Mouse (Mus musculus): ENCODE measurements around the gene Rhbdf2. TPM values are rescaled to one million over a fixed set of nuclear protein-coding genes. Genes with fewer than 3 reads are reported as not detected.
"Not testable (repeated sequence)": the region's sequence is repeated elsewhere in the genome, so short reads cannot be mapped to it uniquely, and the experiment has no call there.

Rhbdf2 gene
- total and polyA plus RNA-seq, 2 experiments: 3.1 to 17.8 TPM

DNA sequence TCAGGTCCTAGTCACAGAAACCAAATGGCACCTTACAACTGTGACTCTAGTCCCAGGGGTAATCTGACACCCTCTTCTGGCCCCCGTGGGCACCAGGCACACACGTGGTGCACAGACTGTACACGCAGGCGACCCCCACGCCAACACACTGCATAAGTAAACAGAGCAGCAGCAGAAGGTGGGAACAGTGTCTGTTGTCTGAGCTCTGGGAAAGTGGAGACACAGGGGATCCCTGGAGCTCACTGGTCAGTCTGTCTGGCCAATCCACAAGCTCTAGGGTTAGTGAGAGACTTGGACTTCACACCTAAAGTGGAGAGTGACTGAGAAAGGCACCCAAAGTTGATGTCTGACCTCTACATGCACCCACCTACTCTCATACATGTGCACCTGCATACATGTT is 42.5 kb upstream of the Rhbdf2 start:
- H3K27ac ChIP-seq (replicated peaks; ENCODE audit: insufficient read depth, low read depth, low read length): no peak overlapping the region
- peaks cover 15% of the 10 kb centered on the region for H3K36me3 ChIP-seq (ENCODE audit: control insufficient read depth, insufficient read depth, low read length)
- H3K79me2 ChIP-seq (ENCODE audit: control insufficient read depth, insufficient read depth, low read length): peaks cover 4% of the 10 kb centered on the region; the same call in 1 of the 2 replicates
- WGBS: 39% methylated on average over 5 of the region's 5 CpGs
- TF ChIP-seq POLR2A (IDR thresholded peaks at IDR 0.05; ENCODE audit: extremely low read depth, insufficient read depth, low read length): no peak
- H3K9ac ChIP-seq (ENCODE audit: low read depth, low read length): no peak overlapping the region
- H3K4me3 ChIP-seq (ENCODE audit: insufficient read depth, low read depth, low read length): no peak overlapping the region
- H3K4me1 ChIP-seq (ENCODE audit: control insufficient read depth, insufficient read depth, low read length): peaks cover 4% of the 10 kb centered on the region
- H3K27me3 ChIP-seq (ENCODE audit: control insufficient read depth, insufficient read depth, low read length): no peaks in the 10 kb centered on the region
- no peak for DNase-seq (ENCODE audit: extremely low read depth, low read depth, low spot score)

GRCm38 (mm10) chr11:116668839-116669238 is 42.0 kb upstream of the Rhbdf2 start:
- H3K9ac ChIP-seq (ENCODE audit: low read depth, low read length): no peak overlapping the region
- no peak for DNase-seq (ENCODE audit: extremely low read depth, low read depth, low spot score)
- H3K36me3 ChIP-seq (ENCODE audit: control insufficient read depth, insufficient read depth, low read length): peaks cover 10% of the 10 kb centered on the region
- no peaks in the 10 kb centered on the region for H3K27me3 ChIP-seq (ENCODE audit: control insufficient read depth, insufficient read depth, low read length)
- H3K27ac ChIP-seq (replicated peaks; ENCODE audit: insufficient read depth, low read depth, low read length): no peak overlapping the region
- TF ChIP-seq CTCF (IDR thresholded peaks at IDR 0.05; ENCODE audit: low read depth, low read length) (no peak), POLR2A (IDR thresholded peaks at IDR 0.05; ENCODE audit: extremely low read depth, insufficient read depth, low read length) (no peak)
- no peak overlapping the region for H3K4me3 ChIP-seq (ENCODE audit: insufficient read depth, low read depth, low read length)
- 55% methylated on average over 7 of the region's 7 CpGs for WGBS
- H3K79me2 ChIP-seq (ENCODE audit: control insufficient read depth, insufficient read depth, low read length): peaks cover 4% of the 10 kb centered on the region; the same call in 1 of the 2 replicates
- peaks cover 4% of the 10 kb centered on the region for H3K4me1 ChIP-seq (ENCODE audit: control insufficient read depth, insufficient read depth, low read length)

DNA sequence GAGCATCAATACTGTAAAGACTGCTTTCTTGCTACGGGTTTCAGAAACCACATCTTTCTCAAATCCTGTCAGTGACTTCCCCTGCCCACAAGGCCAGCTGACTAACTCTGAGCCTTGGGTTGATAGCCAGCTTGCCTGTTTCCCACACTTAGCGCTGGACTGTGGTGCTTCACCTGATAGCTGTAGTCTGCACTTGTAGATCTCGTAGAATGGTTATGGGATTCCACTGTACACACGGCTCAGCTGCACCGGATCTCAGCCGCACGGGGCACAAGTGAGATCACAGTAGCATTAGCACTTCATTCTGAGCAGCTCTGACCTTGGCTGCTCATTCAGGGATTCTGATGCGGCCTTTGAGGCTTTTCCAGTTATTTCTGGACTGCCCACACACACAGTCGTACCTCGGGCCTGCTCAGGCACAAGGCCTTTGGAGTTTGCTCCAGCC is 41.6 kb upstream of the Rhbdf2 start:
- Histone ChIP-seq H3K9ac (ENCODE audit: low read depth, low read length) (no peak overlapping the region), H3K36me3 (ENCODE audit: control insufficient read depth, insufficient read depth, low read length) (peaks cover 6% of the 10 kb centered on the region), H3K27me3 (ENCODE audit: control insufficient read depth, insufficient read depth, low read length) (no peaks in the 10 kb centered on the region), H3K4me3 (ENCODE audit: insufficient read depth, low read depth, low read length) (no peak overlapping the region), H3K4me1 (ENCODE audit: control insufficient read depth, insufficient read depth, low read length) (peaks cover 4% of the 10 kb centered on the region), H3K79me2 (ENCODE audit: control insufficient read depth, insufficient read depth, low read length) (peaks cover 4% of the 10 kb centered on the region; the same call in 1 of the 2 replicates), H3K27ac (replicated peaks; ENCODE audit: insufficient read depth, low read depth, low read length) (no peak overlapping the region)
- 78% methylated on average over 10 of the region's 10 CpGs for WGBS
- no peak for DNase-seq (ENCODE audit: extremely low read depth, low read depth, low spot score)
- no peak for TF ChIP-seq CTCF (IDR thresholded peaks at IDR 0.05; ENCODE audit: low read depth, low read length)

GRCm38 (mm10) chr11:116667930-116668329 is 41.1 kb upstream of the Rhbdf2 start:
- no peak overlapping the region for H3K27ac ChIP-seq (replicated peaks; ENCODE audit: insufficient read depth, low read depth, low read length)
- peaks cover 2% of the 10 kb centered on the region; the same call in 1 of the 2 replicates for H3K36me3 ChIP-seq (ENCODE audit: control insufficient read depth, insufficient read depth, low read length)
- peaks cover 4% of the 10 kb centered on the region for H3K4me1 ChIP-seq (ENCODE audit: control insufficient read depth, insufficient read depth, low read length)
- no peak overlapping the region for H3K4me3 ChIP-seq (ENCODE audit: insufficient read depth, low read depth, low read length)
- DNase-seq (ENCODE audit: extremely low read depth, low read depth, low spot score): no peak
- no peaks in the 10 kb centered on the region for H3K27me3 ChIP-seq (ENCODE audit: control insufficient read depth, insufficient read depth, low read length)
- H3K79me2 ChIP-seq (ENCODE audit: control insufficient read depth, insufficient read depth, low read length): peaks cover 4% of the 10 kb centered on the region; the same call in 1 of the 2 replicates
- no peak for TF ChIP-seq CTCF (IDR thresholded peaks at IDR 0.05; ENCODE audit: low read depth, low read length)
- no peak for TF ChIP-seq POLR2A (IDR thresholded peaks at IDR 0.05; ENCODE audit: extremely low read depth, insufficient read depth, low read length)
- H3K9ac ChIP-seq (ENCODE audit: low read depth, low read length): no peak overlapping the region
- 84% methylated on average over 8 of the region's 8 CpGs for WGBS

GRCm38 (mm10) chr11:116667012-116667411 is 40.2 kb upstream of the Rhbdf2 start:
- not testable (repeated sequence) for H3K79me2 ChIP-seq (ENCODE audit: control insufficient read depth, insufficient read depth, low read length); H3K4me1 ChIP-seq (ENCODE audit: control insufficient read depth, insufficient read depth, low read length); H3K36me3 ChIP-seq (ENCODE audit: control insufficient read depth, insufficient read depth, low read length); DNase-seq (ENCODE audit: extremely low read depth, low read depth, low spot score); H3K27me3 ChIP-seq (ENCODE audit: control insufficient read depth, insufficient read depth, low read length); H3K4me3 ChIP-seq (ENCODE audit: insufficient read depth, low read depth, low read length); H3K9ac ChIP-seq (ENCODE audit: low read depth, low read length); H3K27ac ChIP-seq (replicated peaks; ENCODE audit: insufficient read depth, low read depth, low read length)
- WGBS: 73% methylated on average over 5 of the region's 5 CpGs

- Histone ChIP-seq H3K9ac (ENCODE audit: low read depth, low read length) (no peak overlapping the region), H3K27ac (replicated peaks; ENCODE audit: insufficient read depth, low read depth, low read length) (no peak overlapping the region), H3K4me1 (ENCODE audit: control insufficient read depth, insufficient read depth, low read length) (no peaks in the 10 kb centered on the region), H3K27me3 (ENCODE audit: control insufficient read depth, insufficient read depth, low read length) (no peaks in the 10 kb centered on the region), H3K79me2 (ENCODE audit: control insufficient read depth, insufficient read depth, low read length) (no peaks in the 10 kb centered on the region; the same call in 1 of the 2 replicates), H3K36me3 (ENCODE audit: control insufficient read depth, insufficient read depth, low read length) (no peaks in the 10 kb centered on the region), H3K4me3 (ENCODE audit: insufficient read depth, low read depth, low read length) (no peak overlapping the region)
- TF ChIP-seq POLR2A (IDR thresholded peaks at IDR 0.05; ENCODE audit: extremely low read depth, insufficient read depth, low read length) (no peak), CTCF (IDR thresholded peaks at IDR 0.05; ENCODE audit: low read depth, low read length) (no peak)
- DNase-seq (ENCODE audit: extremely low read depth, low read depth, low spot score): no peak
- WGBS: 61% methylated on average over 9 of the region's 9 CpGs
These were observed 39.7 kb upstream of the Rhbdf2 start for GRCm38 (mm10) chr11:116666566-116666965.

Measured in liver, adult 2 months (tissue).